Mouse (Mus musculus): ENCODE data around the gene Ttc30b.
"Not testable (repeated sequence)": the region's sequence is repeated elsewhere in the genome, so short reads cannot be mapped to it uniquely, and the experiment has no call there.

GRCm38 (mm10) chr2:75977752-75978368 lies 39.5 kb upstream of the Ttc30b start, which contains the start of gene Ttc30a2:
- TF ChIP-seq CTCF (IDR thresholded peaks at IDR 0.05; ENCODE audit: low read depth), result not testable (repeated sequence)
- TF ChIP-seq EP300 (IDR thresholded peaks at IDR 0.05; ENCODE audit: low read depth), result 0 out of 2 replicates have a peak, but pooled peaks have one; percentile 51
